Mouse (Mus musculus): Measurements from ENCODE around the gene Ppbp. TPM values are rescaled to one million over a fixed set of nuclear protein-coding genes. Genes with fewer than 3 reads are reported as not detected.

The Ppbp gene
- polyA plus RNA-seq (2014; fragmentation: Illumina TruSeq; extraction: RNeasy Lipid Tissue Mini Kit (QIAGEN cat#74804); ENCODE audit: low read depth, low replicate concordance): 0.79 TPM

DNA sequence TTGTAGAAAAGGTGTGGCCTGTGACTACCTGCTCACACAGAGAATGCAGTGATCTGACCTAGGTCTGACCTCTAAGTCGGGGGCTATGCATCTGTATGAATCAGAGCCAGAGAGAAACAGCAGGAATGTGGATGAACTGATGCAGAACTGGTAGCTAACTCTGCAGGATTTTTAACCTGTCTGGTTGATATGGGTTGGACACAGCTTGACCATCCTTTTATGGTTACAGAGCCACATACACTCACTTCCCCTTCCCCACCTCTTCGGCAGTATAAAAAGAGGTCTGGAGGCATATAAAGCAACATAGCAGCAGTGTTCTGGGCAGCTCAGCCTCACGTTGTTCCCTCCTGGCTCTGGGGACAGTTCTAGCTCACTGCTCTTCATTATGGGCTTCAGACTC, at the start of gene Ppbp:
Gene Ppbp (plus strand): TSS at position 301 of the 400 bp plus-strand sequence.

DNA sequence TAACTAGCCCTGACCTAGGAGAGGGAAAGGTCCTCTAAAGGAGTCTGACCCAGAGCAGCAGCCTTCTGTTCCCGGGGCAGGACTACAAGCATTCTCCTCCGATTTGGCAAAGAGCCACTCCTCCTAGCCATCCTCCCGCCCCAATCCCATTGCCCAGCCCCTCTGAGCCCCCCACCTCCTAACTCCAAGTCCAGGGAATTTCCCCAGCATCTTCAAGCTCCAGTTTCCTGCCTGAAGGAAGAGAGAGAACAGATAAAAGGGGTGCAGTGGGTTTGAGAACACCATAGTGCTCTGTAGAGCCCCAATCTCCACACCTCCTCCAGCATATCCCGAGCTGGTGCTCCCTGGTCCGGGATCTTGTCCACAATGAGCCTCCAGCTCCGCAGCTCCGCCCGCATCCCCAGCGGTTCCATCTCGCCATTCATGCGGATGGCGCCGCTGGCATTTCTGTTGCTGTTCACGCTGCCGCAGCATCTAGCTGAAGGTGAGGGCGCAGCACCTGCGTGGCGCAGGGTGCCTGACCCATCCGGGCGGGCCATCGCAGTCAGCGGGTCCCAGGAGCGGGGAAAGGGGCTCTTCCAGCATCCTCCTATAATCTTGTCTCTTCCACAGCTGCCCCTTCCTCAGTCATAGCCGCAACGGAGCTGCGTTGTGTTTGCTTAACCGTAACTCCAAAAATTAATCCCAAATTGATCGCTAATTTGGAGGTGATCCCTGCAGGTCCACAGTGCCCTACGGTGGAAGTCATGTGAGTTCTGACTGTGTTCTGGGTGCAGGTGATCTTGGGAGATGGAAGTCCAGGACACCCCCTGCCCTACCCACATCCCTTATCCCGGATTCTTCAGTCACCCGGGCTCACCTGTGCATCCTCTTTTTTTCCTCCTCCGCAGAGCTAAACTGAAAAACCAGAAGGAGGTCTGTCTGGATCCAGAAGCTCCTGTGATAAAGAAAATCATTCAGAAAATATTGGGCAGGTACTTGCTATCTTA, 8.9 kb upstream of the Ppbp start, which contains the start of gene Cxcl5:
Gene Cxcl5 (plus strand): TSS at position 284 of the 989 bp plus-strand sequence.

DNA sequence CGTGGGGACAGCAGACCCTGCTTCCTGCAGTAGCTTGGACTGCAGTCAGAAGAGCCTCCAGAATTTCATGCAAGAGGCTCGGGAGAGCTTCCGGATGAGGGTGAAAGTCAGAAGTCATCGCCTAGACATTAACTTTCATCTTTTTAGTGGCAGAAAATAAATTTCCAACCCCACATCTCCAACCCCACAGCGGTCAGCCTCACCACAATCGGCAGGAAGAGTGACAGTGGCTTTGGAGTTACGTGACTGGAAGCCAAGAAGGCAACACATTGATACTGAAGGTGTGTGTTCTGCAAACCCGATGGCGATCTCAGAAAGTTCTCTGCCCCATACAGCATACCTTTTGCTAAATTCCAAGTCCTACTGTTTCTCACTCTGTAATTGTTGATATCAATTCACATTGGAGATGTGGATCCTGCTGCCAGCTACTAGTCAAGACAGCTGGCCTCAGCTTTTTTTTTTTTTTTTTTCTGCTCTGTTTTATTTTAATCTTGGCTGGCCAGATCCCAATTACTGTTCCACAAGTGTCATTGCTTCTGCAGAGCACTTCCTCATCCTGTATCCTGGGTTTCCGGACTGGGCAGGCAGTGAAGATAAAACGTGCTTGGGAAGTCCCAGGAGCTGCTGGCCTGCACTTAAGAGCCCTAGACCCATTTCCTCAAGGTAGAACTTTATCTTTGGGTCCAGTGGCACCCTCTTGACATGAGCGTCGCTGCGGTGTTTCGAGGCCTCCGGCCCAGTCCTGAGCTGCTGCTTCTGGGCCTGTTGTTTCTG, 3.7 kb downstream of the Ppbp start, which contains the start of gene Pf4:
Gene Pf4 (plus strand): TSS at position 556 of the 774 bp plus-strand sequence.

DNA sequence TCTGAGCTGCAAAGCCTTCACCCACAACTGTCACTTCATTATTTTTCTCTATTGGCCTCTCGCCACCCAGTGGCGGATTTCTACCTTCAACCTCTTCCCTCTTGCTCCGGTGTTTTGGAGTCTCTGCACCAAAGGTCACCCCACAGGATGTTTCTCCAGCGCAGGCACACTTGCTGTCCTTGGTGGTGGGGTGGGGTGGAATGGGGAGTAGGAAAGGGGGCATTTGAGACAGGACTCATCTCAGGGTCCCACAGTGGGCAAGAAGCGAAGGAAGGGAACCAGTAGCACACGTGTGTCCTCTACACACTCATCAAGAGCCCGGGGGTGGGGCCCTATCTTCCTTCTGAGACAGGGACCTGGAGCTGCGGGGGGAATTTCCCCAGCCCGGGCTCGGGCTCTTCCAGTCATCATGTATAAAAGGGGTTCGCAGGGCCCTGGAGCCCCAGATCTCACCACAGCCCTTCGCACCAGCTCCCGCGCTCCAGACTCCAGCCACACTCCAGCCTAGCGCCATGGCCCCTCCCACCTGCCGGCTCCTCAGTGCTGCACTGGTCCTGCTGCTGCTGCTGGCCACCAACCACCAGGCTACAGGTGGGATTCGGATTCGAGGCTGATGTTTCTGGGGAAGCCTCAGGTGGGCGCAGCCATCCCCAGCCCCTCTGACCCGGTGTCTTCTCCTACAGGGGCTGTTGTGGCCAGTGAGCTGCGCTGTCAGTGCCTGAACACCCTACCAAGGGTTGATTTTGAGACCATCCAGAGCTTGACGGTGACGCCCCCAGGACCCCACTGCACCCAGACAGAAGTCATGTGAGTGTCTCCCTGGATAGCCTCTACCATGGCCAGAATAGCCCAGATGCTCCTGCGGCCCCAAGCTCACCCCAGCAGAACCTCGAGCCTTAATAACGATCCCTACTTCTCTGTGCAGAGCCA, 17.6 kb downstream of the Ppbp start, which contains the start of gene Cxcl3:
Gene Cxcl3 (plus strand): TSS at position 445 of the 930 bp plus-strand sequence.

DNA sequence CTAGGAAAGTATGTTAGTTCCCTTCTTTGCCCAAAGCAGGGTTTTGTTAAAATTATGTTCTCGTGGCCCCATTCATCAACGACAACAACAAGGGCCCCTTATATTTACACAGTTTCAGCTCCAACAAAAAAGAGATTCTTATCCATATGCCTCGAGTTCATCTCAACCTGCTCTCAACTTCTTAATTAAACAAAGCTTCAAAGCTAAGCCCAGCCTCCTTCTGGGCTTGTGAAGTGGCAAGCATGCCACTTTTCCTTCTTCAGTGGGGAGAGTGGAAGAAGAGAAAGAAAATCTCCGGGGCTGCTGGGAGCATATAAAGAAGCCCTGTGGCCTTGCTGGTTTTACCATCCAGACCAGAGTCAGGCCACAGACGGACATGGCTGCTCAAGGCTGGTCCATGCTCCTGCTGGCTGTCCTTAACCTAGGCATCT, 25.9 kb downstream of the Ppbp start, which contains the start of gene Cxcl15:
Gene Cxcl15 (plus strand): TSS at position 340 of the 431 bp plus-strand sequence.

Other genes with a start within 250 kb of the Ppbp start
- gene Afm, start 249.6 kb upstream of the Ppbp start, polyA plus RNA-seq (2014; fragmentation: Illumina TruSeq; extraction: RNeasy Lipid Tissue Mini Kit (QIAGEN cat#74804); ENCODE audit: low read depth, low replicate concordance): 0.57 TPM
- not detected for gene 5830473C10Rik, start 207.4 kb upstream of the Ppbp start, polyA plus RNA-seq (2014; fragmentation: Illumina TruSeq; extraction: RNeasy Lipid Tissue Mini Kit (QIAGEN cat#74804); ENCODE audit: low read depth, low replicate concordance)
- gene Rassf6, start 127.9 kb upstream of the Ppbp start, polyA plus RNA-seq (2014; fragmentation: Illumina TruSeq; extraction: RNeasy Lipid Tissue Mini Kit (QIAGEN cat#74804); ENCODE audit: low read depth, low replicate concordance): 5.3 TPM
- gene Cxcl5, start 9.2 kb upstream of the Ppbp start, polyA plus RNA-seq (2014; fragmentation: Illumina TruSeq; extraction: RNeasy Lipid Tissue Mini Kit (QIAGEN cat#74804); ENCODE audit: low read depth, low replicate concordance): not detected
- gene Pf4, start 3.9 kb downstream of the Ppbp start, polyA plus RNA-seq (2014; fragmentation: Illumina TruSeq; extraction: RNeasy Lipid Tissue Mini Kit (QIAGEN cat#74804); ENCODE audit: low read depth, low replicate concordance): 67.2 TPM
- not detected for gene Cxcl3, start 17.6 kb downstream of the Ppbp start, polyA plus RNA-seq (2014; fragmentation: Illumina TruSeq; extraction: RNeasy Lipid Tissue Mini Kit (QIAGEN cat#74804); ENCODE audit: low read depth, low replicate concordance)
- not detected for gene Cxcl15, start 26.0 kb downstream of the Ppbp start, polyA plus RNA-seq (2014; fragmentation: Illumina TruSeq; extraction: RNeasy Lipid Tissue Mini Kit (QIAGEN cat#74804); ENCODE audit: low read depth, low replicate concordance)
- gene Cxcl1, start 122.7 kb downstream of the Ppbp start, polyA plus RNA-seq (2014; fragmentation: Illumina TruSeq; extraction: RNeasy Lipid Tissue Mini Kit (QIAGEN cat#74804); ENCODE audit: low read depth, low replicate concordance): 2.1 TPM
- gene Cxcl2, start 135.4 kb downstream of the Ppbp start, polyA plus RNA-seq (2014; fragmentation: Illumina TruSeq; extraction: RNeasy Lipid Tissue Mini Kit (QIAGEN cat#74804); ENCODE audit: low read depth, low replicate concordance): 1.5 TPM
- 31.4 TPM for gene Mthfd2l, start 162.6 kb downstream of the Ppbp start, polyA plus RNA-seq (2014; fragmentation: Illumina TruSeq; extraction: RNeasy Lipid Tissue Mini Kit (QIAGEN cat#74804); ENCODE audit: low read depth, low replicate concordance)

Data from adipose tissue, adult 10 weeks (tissue).